Mouse (Mus musculus) retina, postnatal 1 day (tissue): ENCODE measurements at regions not wholly inside any gene's neighbourhood (a gene's known extent, or its start where the extent isn't known, plus 50 kb on each side); places are given as distances from the start of the nearest gene placed in this dataset.
A peak's percentile ranks its signal among the peaks of the same experiment; 100 is the strongest.

Experiments
- DNase-seq: peaks from one replicate; pipeline ENCODE4 v3.0.0-alpha.2; 2012

DNA sequence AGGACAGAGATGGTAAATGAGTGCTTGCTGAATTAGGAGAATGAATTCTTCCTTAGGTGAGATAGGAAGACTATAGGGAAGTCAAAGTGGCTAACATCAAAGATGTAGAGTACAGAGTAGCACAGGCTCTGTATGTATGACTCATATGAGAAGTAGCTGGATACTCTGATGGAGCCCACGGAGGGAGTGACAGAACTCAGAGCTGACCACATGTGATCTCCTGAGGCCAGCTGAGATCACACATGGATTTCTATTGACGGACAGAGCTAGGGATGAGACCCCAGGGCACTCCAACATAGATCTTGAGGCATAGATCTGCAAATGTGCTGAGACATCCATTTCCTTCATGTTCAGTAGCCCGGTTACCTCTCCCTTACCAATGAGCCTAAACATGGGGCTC lies 66.0 kb downstream of the Cops8 start:
- DNase-seq, result no peak

DNA sequence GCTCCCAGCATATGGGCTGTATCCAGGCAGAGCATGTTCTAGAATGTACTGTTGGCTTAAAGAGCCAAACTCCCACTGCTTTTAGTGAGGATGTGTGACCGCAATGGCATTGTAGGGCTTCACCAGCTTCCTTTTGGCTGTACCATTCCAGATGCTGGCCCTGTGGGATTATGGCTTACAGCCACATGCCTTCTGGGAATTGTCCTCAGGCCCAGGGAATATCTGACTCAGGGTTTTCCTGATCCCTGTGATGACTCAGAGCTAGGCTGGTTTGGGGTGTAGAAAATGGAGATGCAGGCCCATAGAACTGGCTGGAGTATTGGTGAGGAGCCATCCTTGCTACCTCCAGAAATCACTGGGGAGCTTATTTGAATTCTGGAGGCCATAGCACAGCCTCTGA lies 66.5 kb downstream of the Cops8 start:
- DNase-seq, result no peak

DNA sequence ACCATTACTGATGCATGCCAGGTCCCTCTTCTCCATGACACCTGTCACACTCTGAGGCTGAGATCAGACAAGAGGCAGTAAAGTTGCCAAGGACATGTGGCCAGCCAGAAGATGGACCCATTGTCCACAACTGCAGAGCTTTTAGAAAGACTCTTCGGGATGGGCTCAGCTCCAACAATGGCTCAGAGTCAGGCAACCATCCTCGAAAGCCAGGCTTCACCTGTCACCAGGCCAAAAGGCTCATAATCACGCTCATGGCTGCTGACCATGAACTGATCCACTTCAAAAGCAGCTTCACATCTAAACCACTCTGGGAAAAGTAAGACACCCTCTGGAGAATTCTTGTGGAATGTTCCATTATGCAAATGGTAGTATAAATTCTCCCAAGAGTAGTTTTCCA lies 67.6 kb downstream of the Cops8 start:
- no peak for DNase-seq

DNA sequence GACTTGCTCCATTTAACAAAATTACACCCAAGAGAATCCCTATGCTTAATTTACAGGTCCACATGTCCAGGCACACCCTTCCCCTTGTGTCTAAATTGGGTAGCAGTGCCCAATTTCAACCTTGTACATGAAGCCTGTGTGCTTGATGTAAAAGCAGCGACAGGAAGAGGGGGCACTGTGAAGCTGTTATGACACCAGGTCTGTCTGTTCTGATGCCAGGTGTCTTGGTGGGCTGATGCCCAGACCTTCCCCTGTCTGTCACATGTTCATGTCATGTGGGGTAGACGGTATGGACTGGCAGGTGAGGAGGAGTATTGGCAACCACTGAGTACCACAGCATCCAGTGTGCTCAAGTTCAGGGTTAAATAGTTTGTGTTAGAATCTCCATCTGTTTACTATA lies 71.0 kb downstream of the Cops8 start:
- DNase-seq, result no peak

DNA sequence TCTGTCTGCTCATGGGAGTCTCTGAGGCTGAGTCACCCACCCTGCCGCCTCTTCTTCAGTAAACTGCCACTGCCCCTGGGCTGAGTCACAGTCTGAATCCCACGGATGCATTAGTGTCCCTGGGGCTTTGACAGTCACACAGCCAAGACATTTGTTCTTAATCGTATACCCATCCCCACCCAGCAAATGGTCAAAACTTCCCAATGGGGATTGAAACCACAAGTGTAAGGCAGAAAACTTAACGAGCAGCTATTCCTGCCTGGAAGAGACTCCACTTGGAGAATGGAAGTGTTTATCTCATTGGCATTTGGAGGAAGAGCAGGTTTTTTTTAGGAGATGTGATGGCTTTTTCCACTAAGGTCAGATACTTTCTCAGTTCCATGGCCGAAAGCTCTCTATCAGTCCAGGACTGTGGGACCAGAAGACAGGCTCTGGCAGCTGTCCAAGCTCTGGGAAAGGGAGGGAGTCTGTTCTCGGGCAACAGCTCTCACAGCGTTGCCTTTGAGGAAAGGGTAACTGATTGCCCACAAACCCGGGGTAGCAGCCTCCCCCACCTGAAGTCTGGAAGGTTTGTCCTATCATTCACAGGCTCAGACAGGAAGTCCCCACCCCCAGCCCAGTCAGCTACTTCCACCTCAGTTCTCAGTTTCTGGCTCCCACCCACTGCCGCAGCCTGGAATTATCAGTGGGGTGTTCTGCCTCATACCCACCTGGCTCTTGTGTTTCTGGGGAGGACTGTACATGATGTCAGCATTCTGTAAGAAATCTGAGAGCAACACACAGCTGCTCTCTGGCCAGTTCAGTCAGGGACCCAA lies 73.6 kb downstream of the Cops8 start:
- peak; percentile 31 for DNase-seq

DNA sequence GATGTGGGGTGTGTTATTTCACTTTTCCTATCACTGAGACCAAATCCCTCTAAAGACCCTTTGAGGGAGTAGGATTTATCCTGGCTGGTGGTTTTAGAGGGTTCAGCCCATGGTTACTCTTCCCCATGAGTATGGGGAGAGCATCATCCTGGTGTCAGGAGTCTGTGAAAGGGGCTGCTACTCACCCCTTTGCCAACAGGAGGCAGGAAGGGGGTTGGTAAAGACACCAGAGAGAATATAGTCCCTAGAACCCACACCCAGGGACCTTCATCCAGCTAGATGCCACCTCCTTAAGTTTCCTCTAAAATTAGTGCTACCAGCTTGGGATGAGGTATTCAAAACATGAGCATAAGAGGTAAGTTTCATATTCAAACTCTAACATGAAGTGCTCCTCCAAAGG lies 74.4 kb downstream of the Cops8 start:
- no peak for DNase-seq

DNA sequence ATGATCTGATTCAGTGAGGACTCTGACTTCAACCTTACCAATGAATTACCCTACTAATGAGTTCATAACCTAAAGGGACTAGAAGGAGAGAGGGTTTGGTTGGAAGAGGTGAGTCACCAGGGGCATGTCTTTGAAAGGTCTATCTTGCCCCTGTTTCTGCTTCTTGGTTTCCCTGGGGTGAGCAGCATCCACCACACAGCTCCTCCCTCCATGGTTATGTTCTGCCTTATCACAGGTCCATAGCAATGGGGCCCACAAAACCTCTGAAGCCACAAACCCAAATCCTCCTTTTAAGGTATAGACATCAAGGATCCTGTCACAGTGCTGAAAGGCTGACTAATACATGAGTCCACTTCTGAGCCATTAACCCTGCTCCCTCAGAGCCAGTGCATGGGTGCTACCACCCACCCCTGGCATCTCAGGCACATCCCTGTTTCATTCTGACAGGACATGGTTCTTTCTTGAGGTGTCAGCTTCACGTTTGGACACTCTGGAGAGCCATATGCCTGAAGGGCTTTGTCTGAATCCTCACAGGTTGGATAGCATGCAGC lies 74.9 kb downstream of the Cops8 start:
- DNase-seq, result no peak

DNA sequence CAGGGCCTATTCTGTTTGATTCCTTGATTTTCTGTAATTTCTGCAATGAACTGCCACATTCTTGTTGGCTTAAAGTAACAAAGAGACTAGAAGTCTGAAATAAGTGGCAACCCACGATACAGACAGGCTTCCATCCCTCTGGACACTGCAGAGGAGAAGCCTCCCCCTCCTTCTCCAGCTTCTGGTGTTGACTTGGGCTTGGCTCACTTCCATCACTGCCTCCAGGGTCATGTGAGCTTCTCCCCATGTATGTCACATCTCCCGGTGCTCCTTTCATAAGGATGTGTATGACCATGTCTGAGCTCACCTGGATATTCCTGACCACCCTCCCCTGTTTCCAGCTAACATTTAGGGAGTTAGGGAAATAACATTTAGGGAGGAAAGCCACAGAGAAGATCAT lies 75.6 kb downstream of the Cops8 start:
- DNase-seq, result no peak

DNA sequence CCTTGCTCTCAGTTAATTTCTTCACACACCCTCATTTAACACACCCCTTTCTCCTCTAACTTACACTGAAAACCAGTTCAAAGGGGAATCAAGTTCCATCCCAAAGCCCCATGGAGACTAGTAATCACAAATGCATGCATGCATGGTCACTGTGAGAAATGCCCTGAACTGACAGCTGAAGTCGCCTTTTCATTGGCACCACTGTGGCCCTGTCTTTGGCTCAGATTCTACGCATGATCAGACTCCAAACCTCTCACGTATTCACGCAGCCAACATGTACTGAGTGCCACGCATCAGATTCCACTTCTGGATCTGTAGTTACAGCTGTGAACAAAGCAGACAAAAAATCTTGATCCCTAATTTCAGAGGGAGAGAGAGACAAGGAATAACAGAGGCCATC lies 85.3 kb downstream of the Cops8 start:
- peak; percentile 55 for DNase-seq

DNA sequence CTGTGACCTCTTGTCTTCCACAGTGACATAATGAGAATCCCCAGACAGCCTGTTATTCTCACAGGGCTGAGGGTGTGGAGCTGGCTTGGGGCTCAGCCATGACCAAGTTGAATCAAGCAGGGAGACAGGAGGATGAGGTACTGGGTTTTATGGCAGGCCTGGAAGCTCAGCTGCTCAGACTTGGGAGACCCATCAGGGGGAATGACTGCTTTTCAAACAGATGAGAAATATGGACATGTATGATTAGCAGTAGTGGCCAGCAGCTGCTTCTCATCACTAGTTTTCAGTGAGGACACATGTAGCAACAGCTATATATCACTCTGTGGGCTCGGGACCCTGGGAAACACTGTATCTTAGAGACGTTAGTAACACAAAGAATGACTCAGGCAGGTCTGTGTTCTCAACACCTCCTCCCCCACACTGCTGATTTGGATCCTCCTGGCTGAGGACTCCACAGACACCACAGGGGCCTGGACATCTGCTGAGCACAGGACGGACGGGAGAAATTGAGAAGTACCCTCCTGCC lies 87.9 kb downstream of the Cops8 start:
- no peak for DNase-seq

DNA sequence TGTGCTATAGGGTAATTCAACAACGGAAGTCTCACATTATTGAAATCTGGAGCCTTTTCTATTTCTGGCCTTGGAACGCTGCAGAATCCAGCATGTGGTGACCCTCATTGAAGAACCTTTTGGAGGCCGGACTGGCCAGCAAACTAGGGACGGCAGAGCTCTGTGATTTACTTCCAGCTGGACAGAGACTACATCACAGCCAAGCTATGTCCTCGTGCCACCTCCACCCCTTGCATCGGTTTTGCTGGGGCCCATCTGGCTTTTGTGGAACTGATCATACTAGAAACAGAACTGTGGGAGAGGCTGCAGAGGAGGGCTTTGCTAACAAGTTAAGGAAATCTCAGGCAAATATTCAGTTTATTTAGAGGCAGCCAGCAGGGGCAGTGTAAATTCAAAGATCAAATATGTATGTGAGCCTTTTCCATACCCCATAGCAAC lies 88.4 kb downstream of the Cops8 start:
- DNase-seq, result no peak

DNA sequence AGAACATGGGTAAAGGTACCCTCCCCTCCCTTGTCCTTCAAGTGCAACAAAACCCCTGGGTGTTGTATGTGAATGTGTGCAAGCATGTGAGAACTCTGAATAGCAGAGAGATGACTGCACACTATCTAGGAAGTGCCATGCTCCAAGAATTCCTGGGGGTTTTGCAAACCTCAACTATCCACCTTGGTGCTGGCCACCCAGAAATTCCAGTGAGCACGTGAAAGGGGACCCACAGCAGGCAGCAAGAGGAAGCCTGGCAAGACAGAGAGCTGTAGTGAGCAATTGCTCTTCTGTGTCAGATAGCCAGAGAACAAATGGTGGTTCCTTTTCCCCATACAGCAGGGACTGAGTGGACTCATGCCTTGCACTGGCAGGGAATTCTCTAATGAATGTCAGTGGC lies 90.1 kb downstream of the Cops8 start:
- no peak for DNase-seq

DNA sequence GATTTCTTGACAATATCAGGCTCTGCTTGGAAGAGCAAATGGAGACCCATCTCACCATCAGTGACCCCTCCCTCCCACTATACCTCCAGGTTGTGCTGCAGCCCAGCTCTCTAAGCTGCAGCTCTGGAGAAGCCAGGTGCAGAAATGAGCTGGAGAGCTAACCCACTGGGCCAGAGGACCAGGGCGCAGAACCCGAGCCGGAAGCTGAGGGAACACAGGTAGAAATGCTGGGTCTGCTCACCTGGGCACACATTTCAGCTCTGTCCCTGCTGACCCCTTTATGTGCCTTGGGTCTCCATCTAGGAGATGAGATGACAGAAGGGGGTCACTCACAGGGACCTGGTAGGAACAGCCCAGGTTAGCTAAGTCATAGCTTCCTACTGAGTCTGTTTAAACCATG lies 92.0 kb downstream of the Cops8 start:
- no peak for DNase-seq

DNA sequence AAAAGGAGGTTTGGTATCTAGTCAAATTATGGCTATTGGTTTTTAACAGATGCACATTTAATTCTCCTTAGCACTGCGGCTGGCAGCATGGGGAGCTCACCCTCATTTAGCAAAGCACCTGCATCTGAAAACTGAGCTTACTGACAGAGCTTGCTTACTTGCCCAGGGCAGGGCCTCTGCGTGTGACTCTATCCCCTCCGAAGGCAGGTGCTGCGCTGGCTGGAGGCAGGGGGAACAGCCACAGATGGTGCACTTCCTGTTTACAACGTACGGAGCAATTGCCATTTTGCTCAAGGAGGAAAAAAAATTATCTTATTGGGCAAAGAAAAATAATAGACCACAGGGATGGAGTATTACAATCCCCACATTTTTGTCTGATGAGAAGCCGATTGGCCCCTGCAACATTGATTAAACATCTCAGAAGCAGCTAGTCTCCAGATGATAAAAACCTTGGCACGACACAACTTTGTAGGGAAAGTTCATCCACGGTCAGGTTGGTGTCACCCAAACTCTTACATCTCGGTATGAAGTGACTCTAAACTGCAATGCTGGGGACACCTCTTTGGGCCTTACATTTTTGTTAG lies 92.5 kb downstream of the Cops8 start:
- DNase-seq, result no peak

DNA sequence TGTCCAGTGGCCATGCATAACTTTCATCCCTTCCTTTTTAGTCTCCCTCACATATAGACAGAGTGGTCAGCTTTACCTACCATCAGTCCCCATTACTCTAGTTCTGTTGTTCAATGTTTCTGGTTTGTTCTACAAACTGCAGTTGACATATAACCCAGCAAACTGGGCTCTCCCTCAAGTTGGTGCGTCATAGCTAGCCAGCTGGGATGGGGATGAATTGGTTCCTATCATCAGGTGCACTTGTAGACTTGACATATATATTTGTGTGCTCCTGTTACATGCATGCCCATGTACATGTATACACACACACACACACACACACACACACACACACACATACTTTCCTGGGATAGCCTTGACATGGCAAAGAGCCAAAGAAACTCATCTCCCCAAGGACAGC lies 93.2 kb downstream of the Cops8 start:
- DNase-seq, result no peak

DNA sequence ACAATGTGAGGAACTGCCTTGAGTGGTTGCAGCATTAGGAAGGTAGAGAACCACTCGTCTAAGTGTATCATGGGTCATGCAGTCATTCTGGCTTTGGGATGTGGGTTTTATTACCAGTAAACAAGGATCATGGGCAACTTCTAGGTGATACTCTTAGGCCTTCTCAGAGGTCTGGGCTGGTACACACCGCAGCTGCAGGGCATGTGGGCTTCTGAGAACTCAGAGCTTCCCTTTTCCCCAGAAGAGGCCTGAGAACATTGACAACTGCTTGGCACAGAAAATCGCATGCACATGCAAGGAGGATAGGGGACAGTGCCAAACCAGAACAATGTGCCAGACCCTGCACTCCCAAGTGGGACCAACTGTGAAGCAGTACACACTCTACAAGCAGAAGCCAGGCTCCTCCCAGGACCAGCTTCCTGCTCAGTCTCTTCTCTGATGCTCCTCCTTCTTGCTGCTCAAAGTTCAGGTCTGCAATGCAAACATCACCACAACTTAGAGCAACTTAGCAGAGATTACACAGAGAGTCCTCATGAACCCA lies 94.3 kb downstream of the Cops8 start:
- DNase-seq, result no peak

DNA sequence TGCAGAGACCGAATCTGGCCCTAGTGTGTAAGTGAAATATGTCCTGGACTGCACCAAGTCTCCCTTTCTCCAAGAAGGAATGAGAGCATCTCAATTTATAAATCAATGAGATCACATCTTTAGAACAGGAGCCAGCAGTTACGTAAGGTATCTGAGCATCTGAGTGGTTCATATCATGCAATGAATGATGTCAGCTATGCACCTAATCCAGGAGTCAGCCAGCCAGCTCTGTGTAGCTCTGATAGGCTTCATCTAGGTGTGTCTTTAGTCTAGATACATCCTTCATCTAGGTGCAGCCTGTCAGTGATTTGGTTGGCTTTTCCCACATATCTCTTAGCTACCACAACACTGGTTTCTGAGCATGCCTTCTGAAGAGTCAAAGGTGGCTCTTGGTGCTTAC lies 95.8 kb downstream of the Cops8 start:
- DNase-seq, result no peak

DNA sequence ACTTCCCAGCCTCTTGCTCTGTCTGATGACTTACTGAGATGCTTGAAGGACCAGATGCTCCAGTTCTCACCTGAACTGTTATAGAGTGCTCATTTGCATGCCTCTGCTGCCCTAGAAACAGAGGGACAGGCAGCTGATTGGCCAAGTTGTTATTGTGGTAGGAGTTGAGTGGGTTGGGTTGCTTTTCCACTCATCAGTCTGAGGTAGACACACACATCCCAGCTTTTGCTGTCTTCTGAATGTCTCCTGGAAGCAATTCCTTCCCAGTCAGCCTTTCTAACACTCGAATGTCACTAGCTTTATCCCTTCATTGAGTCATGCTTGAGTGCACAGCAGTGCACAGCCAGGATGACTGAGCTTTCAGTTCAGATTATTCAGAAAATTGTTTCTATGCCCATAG lies 99.0 kb downstream of the Cops8 start:
- DNase-seq, result peak; percentile 46

DNA sequence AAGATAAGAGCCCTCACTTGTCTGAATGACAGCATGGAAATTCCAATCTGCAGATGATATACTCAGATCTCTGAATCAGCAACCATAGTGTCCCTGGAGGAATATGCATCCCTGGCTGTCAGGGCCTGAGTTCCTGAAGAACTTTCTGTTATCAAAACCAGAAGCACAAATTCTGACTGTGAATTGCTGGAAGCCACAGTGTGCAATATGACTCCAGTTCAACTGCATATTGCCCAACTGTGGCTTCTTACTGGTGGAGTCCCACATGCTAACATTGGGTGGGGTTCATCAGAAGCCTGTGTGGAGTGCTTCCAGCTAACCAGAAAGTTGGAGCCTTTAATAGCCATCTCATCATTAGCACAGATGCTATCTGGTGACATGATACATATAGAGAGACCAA lies 103.6 kb downstream of the Cops8 start:
- no peak for DNase-seq

DNA sequence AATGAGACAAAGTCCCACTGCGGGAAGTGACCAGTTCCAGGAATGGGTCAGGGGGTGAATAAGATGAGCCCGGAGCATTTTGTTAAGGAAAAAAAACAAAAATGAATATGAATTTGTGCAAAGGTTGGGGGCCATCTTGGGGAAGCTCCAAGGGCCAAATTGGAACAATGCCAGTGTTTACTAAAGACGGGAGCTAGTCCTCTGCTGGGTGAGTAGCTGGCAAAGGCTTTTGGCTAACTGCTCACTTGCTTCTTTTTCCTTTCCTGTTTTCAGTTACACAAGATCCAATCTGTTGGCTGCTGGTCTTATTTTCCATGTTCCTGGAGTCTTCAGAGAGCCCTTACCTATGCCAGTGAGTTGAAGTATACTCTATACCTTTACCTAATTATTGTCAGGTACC lies 107.0 kb downstream of the Cops8 start:
- no peak for DNase-seq

DNA sequence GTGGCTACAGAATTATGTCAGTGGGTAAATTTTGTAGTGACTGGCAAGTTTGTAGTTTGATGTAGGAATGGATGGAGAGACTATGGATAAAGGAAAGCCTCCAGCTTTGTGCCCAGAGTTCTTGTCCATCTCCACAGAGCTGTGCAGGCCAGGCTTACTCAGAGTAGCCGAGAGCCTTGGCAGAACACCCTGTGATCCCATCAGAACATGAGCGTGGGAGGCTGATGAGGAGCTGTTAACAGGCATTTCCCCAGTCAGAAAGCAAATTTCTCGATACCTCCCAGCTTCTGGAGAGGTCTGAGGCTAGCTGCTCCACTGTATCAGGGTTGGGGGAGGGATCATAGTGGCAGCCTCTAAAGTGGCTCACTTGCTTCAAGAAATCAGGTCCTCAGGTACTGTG lies 107.8 kb downstream of the Cops8 start:
- no peak for DNase-seq

DNA sequence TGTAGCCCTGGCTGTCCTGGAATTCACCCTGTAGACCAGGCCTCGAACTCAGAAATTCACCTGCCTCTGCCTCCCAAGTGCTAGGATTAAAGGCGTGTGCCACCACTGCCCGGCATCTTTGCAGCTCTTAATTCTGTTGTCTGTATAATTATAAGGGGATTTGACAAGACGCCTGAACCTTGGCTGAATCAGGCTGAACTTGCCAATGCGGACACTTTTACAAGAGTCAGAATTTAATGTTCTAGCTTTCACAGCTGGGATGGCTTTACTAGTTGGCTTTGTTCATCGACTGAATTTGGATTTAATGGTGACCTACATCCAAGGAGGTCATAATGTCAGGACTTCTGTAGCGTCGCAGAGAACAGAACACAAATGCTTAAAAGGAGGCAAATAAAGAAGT lies 108.3 kb downstream of the Cops8 start:
- DNase-seq, result no peak
